Mouse (Mus musculus) liver, embryonic 11.5 days (tissue): Measurements from ENCODE around the gene Ptgds. TPM values are rescaled to one million over a fixed set of nuclear protein-coding genes. Genes with fewer than 3 reads are reported as not detected.
A peak's percentile ranks its signal among the peaks of the same experiment; 100 is the strongest.

Experiments used
- ATAC-seq: fragments of 200-750 bp; cut with Nextera tagmentation; replicated peaks from 2 replicates; pipeline ENCODE4 v1.8.0; 2017; ENCODE audit warnings: moderate number of reproducible peaks, mild to moderate bottlenecking, moderate TSS enrichment, moderate library complexity; ENCODE audit not compliant: low FRiP score
- DNase-seq: peaks from one replicate; pipeline ENCODE4 v3.0.0-alpha.2; 2017; ENCODE audit warnings: low spot score
- H3K27ac ChIP-seq: fragments of 300-500 bp; sonication (generic); 2 replicates; pipeline ENCODE4 v1.5.1; 2014; ENCODE audit warnings: mild to moderate bottlenecking, low read depth, low read length, control low read depth
- H3K27me3 ChIP-seq: fragments of 300-500 bp; sonication (generic); replicated peaks from 2 replicates; pipeline ENCODE4 v1.6.1; 2014; ENCODE audit warnings: low read length, mixed read lengths; ENCODE audit not compliant: control insufficient read depth, insufficient read depth
- H3K36me3 ChIP-seq: fragments of 300-500 bp; sonication (generic); 2 replicates; pipeline ENCODE4 v1.6.1; 2014; ENCODE audit warnings: mild to moderate bottlenecking, low read length, moderate library complexity, mixed read lengths; ENCODE audit not compliant: control insufficient read depth, insufficient read depth
- H3K4me1 ChIP-seq: fragments of 300-500 bp; sonication (generic); replicated peaks from 2 replicates; pipeline ENCODE4 v1.6.1; 2014; ENCODE audit warnings: low read length, mixed read lengths; ENCODE audit not compliant: control insufficient read depth, insufficient read depth
- H3K4me2 ChIP-seq: fragments of 300-500 bp; sonication (generic); 2 replicates; pipeline ENCODE4 v1.6.1; 2014; ENCODE audit warnings: mild to moderate bottlenecking, control low read depth, moderate library complexity
- H3K4me3 ChIP-seq: fragments of 300-500 bp; sonication (generic); 2 replicates; pipeline ENCODE4 v1.5.1; 2014; ENCODE audit warnings: low read depth, low read length, control low read depth
- H3K9ac ChIP-seq: fragments of 300-500 bp; sonication (generic); 2 replicates; pipeline ENCODE4 v1.6.1; 2014; ENCODE audit warnings: low read depth, low read length, control low read depth
- H3K9me3 ChIP-seq: fragments of 300-500 bp; sonication (generic); 2 replicates; pipeline ENCODE4 v1.6.1; 2016; ENCODE audit warnings: low read length, inconsistent platforms, mixed read lengths; ENCODE audit not compliant: control insufficient read depth
- WGBS: fragments of 180-500 bp; shearing (Covaris S2); extraction: QIAGEN DNeasy Blood & Tissue Kit; methylation state at CpG from one replicate; pipeline ENCODE4 v1.1.7; 2014; 5-methylcytosine and 5-hydroxymethylcytosine counted together
- polyA plus RNA-seq: library from polyadenylated mRNA; unstranded; fragments of >200 nt; fragmentation: Nextera tagmentation; extraction: Ambion mirVana; gene quantifications from 2 replicates; pipeline ENCODE4 v1.2.1, GENCODE M21; 2014

The Ptgds gene
- polyA plus RNA-seq, 1 experiment from 2014 or later = not detected

DNA sequence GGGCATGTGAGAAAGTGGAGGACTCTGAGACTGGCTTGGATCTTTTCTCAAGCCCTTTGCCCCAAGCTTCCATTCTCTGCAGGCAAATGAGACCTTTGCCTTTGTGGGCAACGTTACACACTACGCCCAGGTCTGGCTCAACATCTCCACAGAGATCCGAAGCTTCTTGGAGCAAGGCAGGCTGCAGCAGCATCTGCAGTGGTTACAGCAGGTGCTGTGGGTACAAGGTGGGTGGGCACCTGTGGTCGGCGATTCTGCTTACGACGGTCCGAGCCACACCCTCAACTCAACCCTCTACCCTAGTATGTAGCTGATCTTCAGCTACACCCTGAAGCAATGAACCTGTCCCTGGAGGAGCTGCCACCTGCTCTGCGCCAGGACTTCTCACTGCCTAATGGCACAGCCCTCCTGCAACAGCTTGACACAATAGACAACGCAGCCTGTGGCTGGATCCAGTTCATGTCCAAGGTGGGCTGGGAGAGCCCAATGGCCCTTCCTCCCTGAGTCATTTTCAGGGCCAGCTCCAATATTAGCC, 33.5 kb downstream of the Ptgds start:
- Histone ChIP-seq H3K27ac (no peak overlapping the region), H3K4me2 (no peak overlapping the region), H3K9me3 (no peaks in the 10 kb centered on the region), H3K9ac (no peak overlapping the region), H3K36me3 (no peaks in the 10 kb centered on the region), H3K4me1 (no peaks in the 10 kb centered on the region), H3K27me3 (no peaks in the 10 kb centered on the region), H3K4me3 (no peak overlapping the region)
- 85% methylated on average over 10 of the region's 10 CpGs for WGBS
- DNase-seq (no peak), ATAC-seq (no peak)

DNA sequence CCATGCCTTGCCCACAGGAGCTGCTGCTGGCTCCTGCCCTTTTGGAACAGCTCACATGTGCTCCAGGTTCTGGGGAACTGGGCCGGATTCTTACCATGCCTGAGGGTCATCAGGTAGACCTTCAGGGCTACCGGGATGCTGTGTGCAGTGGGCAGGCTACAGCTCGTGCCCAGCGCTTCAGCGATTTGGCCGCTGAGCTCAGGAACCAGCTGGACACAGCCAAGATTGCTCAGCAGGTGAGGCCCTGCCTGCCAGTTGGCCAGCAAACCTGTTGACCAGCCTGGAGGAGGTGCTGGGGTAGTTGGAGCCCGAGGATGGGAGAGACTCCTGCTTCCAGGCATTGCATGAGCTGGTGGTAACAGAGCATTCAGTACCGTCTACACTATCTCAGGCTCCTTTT, 35.6 kb downstream of the Ptgds start:
- no peak for DNase-seq
- Histone ChIP-seq H3K27me3 (peaks cover 12% of the 10 kb centered on the region), H3K4me2 (no peak overlapping the region), H3K9ac (no peak overlapping the region), H3K4me3 (no peak overlapping the region), H3K36me3 (no peaks in the 10 kb centered on the region), H3K4me1 (peaks cover 2% of the 10 kb centered on the region; the same call in 1 of the 2 replicates), H3K9me3 (no peaks in the 10 kb centered on the region), H3K27ac (no peak overlapping the region)
- 85% methylated on average over 8 of the region's 8 CpGs for WGBS
- ATAC-seq = no peak

DNA sequence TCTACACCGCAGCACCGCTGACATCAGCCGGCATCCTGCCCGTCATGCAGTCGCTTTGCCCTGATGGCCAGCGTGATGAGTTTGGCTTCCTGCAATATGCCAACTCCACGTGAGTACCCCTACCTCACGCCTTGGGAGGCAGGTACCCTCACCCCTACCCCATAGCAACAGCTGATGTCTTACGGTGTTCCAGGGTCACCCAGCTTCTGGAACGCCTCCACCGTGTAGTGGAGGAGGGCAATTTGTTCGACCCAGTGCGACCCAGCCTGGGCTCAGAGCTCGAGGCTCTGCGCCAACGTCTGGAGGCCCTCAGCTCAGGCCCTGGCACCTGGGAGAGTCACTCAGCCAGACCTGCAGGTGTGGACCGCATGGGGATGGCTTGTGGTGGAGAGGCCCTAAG, 36.7 kb downstream of the Ptgds start:
- WGBS = 85% methylated on average over 17 of the region's 17 CpGs
- Histone ChIP-seq H3K36me3 (no peaks in the 10 kb centered on the region), H3K27me3 (peaks cover 18% of the 10 kb centered on the region), H3K9ac (no peak overlapping the region), H3K4me1 (peaks cover 6% of the 10 kb centered on the region), H3K9me3 (no peaks in the 10 kb centered on the region), H3K27ac (no peak overlapping the region), H3K4me3 (no peak overlapping the region), H3K4me2 (no peak overlapping the region)
- DNase-seq = no peak
- no peak for ATAC-seq

DNA sequence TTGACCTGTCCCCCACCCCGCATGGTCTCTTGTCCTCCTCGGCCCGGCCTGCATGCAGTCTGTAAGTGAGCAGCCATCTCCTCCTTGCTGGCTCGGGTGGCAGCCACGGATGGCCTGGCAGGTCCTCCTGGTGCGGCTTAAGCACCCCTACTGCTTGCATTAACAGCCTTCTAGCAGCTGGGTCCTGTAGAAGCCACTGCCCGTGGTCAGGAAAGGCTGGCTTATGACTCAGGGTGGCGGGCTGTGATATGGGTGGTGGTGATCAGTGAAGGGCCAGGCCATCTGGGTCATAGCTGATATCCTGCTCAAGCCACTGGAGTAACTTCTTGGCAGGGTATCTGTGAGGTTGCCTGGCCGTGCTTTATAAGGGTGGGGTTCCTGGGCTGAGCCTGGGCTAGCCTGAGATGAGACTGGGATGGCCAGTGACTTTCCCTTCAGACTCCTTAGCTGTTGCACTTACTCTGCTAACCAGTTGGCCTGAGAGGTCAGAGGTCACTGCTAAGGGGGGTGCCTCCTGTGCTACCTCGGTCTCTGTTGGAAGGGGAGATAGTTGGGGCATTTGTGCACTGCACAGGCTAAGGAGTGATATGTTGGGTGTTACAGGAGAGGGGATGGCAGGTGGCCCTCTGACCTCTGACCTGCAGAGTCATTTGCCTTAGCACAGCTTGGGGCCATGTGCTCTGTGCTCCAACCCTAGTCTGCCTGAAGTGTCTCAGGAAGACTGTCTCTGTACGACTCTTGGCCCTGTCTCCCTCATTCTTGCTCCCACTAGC, 37.3 kb downstream of the Ptgds start:
- H3K27me3 ChIP-seq = peaks cover 18% of the 10 kb centered on the region
- no peak overlapping the region for H3K27ac ChIP-seq
- no peaks in the 10 kb centered on the region for H3K36me3 ChIP-seq
- H3K4me3 ChIP-seq = no peak overlapping the region
- WGBS = 56% methylated on average over 11 of the region's 11 CpGs
- no peak overlapping the region for H3K9ac ChIP-seq
- no peak for DNase-seq
- ATAC-seq = no peak
- H3K4me1 ChIP-seq = peaks cover 6% of the 10 kb centered on the region
- no peak overlapping the region for H3K4me2 ChIP-seq
- no peaks in the 10 kb centered on the region for H3K9me3 ChIP-seq

DNA sequence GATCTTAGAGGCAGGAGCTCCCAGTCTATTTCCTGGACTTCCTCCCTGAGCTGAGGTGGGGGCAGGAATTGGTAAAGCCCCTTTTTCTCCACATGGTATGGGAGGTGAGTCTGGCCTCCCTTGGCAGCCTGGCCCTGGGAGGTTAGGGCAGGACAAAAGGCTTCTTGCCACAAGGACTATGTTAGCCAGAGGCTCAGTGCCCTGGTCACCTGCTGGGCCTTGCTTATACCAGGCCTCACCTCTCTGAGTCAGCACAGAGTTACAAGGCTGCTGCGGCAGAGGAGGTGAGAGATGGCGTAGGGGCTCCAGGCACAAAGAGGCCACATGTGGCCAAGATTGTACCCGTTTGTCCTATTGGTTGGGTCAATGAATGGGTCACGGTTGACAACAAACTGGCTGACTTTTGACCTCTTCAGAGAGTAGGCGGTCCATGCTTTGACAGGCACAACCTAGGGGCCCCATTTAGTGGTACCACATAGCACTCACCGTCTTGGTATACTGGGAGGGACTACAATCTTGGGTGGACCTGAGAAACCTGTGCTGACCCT, 38.5 kb downstream of the Ptgds start:
- DNase-seq = no peak
- no peaks in the 10 kb centered on the region for H3K9me3 ChIP-seq
- no peak for ATAC-seq
- no peak overlapping the region for H3K4me3 ChIP-seq
- H3K36me3 ChIP-seq = no peaks in the 10 kb centered on the region
- no peak overlapping the region for H3K9ac ChIP-seq
- H3K4me2 ChIP-seq = no peak overlapping the region
- peaks cover 20% of the 10 kb centered on the region for H3K27me3 ChIP-seq
- H3K27ac ChIP-seq = no peak overlapping the region; the same call in 1 of the 2 replicates
- WGBS = 70% methylated on average over 6 of the region's 6 CpGs
- peaks cover 6% of the 10 kb centered on the region for H3K4me1 ChIP-seq

DNA sequence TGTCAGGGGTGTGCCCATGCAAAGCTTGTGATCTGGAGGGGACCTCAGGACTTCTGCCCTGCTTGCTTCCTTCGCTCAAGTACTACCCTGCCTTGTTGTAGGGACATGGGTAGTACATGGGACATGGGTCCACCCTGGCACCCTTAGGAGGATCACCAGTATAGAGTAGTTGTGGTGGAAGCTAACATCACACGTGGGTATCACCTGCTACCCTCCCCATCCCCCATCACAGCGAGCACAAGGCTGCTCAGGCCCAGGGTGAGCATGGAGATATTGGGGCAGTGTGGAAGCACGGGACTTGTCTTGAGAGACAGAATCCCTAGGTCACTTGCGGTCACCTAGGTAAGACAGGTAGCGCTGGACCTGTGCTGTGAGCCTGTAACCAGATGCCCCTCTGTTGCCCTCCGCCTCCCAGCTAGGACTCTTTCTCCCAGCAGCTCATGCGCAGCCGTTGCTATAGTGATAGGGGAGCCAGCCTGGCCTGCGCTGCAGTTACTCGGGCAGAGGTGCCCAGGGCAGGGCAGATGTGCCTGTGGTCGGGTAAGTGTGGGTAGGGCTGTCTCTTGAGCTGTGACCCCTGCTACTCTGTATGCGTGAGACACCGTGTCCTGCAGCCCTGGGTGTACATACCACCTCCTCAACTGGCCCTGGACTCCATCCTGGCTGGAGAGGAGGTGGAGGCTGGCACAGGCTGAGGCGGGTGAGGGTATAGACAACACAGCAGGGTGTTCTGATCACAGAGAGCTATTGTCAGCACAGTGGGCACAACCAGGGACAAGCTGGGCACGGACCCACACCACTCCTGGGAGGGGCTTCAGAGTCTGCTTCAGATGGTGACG, 39.2 kb downstream of the Ptgds start:
- no peak for ATAC-seq
- no peak overlapping the region for H3K4me3 ChIP-seq
- 77% methylated on average over 17 of the region's 17 CpGs for WGBS
- H3K27ac ChIP-seq = no peak overlapping the region
- peaks cover 6% of the 10 kb centered on the region for H3K4me1 ChIP-seq
- H3K9me3 ChIP-seq = no peaks in the 10 kb centered on the region
- no peak overlapping the region for H3K4me2 ChIP-seq
- H3K27me3 ChIP-seq = peaks cover 27% of the 10 kb centered on the region
- DNase-seq = no peak
- H3K36me3 ChIP-seq = no peaks in the 10 kb centered on the region
- H3K9ac ChIP-seq = no peak overlapping the region

DNA sequence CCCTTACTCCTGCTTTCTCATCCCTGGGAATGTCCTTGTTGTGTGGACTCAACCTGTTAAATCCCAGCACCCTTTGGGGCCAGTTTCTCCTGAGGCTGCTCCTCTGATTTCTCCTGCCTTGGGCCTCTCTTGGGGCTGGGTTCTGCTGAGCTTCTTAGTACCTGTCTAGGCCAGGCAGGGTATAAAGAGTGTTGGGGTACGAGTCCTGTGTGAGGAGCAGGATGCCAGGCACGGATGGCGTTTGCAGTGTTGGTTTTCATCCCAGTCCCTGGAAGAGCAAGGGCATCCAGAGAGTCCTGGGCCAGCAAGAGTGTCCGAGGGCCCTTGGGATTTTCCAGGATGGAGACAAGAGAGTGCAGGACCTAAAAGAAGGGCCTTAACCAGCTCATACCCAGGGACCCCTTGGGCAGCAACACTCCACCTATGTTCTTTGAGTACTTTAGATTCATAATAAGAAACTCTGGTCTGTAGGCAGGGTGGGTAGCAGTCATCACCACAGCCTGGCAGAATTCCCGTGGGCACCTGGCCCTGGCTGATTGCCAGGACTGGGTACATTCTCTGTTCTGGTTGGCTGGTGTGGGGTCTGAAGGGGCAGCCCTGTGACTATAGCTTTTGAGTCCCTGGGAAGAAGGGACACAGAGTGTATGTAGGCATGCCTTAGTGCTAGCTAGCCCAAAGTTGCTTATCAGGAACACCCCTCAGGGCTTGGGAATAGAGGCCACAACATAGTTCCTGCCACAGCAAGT, 40.2 kb downstream of the Ptgds start:
- Histone ChIP-seq H3K27ac (no peak overlapping the region), H3K9ac (no peak overlapping the region), H3K36me3 (no peaks in the 10 kb centered on the region), H3K27me3 (peaks cover 37% of the 10 kb centered on the region), H3K4me3 (peak overlapping the region; percentile 82), H3K4me1 (peaks cover 6% of the 10 kb centered on the region), H3K4me2 (peak overlapping the region; percentile 98), H3K9me3 (no peaks in the 10 kb centered on the region)
- DNase-seq (no peak), ATAC-seq (no peak)
- 72% methylated on average over 5 of the region's 5 CpGs for WGBS
